Mouse (Mus musculus): ENCODE data around the gene Olfr890. TPM values are rescaled to one million over a fixed set of nuclear protein-coding genes. Genes with fewer than 3 reads are reported as not detected.
"Not testable (repeated sequence)": the region's sequence is repeated elsewhere in the genome, so short reads cannot be mapped to it uniquely, and the experiment has no call there.

The Olfr890 gene
- polyA plus RNA-seq (2015; fragmentation: Nextera tagmentation; extraction: Ambion mirVana) = not detected in 2 replicates

DNA sequence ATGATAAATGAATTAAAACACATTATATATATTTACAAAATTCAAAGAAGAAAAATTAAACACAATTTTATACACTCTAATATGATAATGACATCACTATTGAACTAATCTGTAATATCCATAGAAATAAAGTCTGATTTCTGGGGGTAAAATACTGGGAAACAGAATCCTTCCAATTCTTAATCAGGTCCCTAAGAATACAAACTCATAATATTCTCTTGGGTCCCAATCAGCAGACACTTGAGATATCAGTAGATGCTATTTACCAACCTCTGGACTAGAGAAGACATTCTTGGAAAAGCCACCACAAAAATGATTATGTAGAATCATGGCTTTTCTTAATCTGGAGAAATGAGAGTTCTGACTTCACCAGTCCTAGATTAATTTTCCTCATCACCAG lies at the start of gene Olfr890:
Olfr890 (plus strand) TSS at position 301 of the 400 bp plus-strand sequence.
- H3K27ac ChIP-seq = no peak within 1 kb of the TSS
- H3K4me1 ChIP-seq (replicated peaks) = no peaks in the 10 kb centered on the region
- no peak within 1 kb of the TSS for H3K4me2 ChIP-seq
- no peak within 1 kb of the TSS for H3K9ac ChIP-seq
- no peak for ATAC-seq (replicated peaks; ENCODE audit: insufficient number of reproducible peaks, insufficient read depth, low FRiP score, low read depth)
- H3K36me3 ChIP-seq = no peaks in the 10 kb centered on the region
- H3K27me3 ChIP-seq = no peaks in the 10 kb centered on the region
- no peak within 1 kb of the TSS for H3K4me3 ChIP-seq
- no peaks in the 10 kb centered on the region for H3K9me3 ChIP-seq (replicated peaks)

DNA sequence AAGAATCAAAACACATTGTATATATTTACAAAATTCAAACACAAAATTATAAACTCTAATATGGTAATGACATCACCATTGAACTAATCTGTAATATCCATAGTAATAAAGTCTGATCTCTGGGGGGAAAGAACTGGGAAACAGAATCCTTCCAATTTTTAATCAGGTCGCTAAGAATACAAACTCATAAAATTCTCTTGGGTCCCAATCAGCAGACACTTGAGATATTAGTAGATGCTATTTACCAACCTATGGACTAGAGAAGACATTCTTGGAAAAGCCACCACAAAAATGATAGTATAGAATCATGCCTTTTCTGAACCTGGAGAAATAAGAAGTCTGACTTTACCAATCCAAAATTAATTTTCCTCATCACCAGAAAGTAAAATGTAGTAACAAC lies 34.5 kb upstream of the Olfr890 start, which contains the start of gene Olfr888:
Olfr888 (plus strand) TSS at position 301 of the 400 bp plus-strand sequence.
- 53% methylated on average over 1 of the region's 1 CpGs for WGBS
- Histone ChIP-seq H3K27me3 (no peaks in the 10 kb centered on the region), H3K9ac (no peak within 1 kb of the TSS), H3K4me1 (replicated peaks) (no peaks in the 10 kb centered on the region), H3K36me3 (no peaks in the 10 kb centered on the region), H3K4me3 (no peak within 1 kb of the TSS), H3K4me2 (no peak within 1 kb of the TSS), H3K27ac (no peak within 1 kb of the TSS), H3K9me3 (replicated peaks) (no peaks in the 10 kb centered on the region)
- ATAC-seq (replicated peaks; ENCODE audit: insufficient number of reproducible peaks, insufficient read depth, low FRiP score, low read depth) = no peak

DNA sequence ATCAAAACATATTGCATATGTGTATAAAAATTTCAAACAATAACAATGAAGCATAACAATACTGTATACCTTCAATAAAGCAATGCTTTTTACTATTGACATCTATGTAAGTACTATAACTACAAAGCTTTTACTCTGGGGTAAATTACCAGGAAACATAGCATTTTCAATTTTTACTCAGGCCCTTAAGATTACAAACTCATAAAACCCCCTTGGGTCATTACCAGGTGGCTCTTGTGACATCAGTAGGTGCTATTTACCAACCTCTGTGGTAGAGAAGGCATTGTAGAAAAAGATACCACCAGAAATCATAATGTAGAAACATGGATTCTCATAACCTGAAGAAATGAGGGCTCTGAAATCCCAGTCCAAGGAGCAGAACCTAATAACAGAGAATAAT lies 27.4 kb upstream of the Olfr890 start, which contains the start of gene Olfr889:
Olfr889 (plus strand) TSS at position 301 of the 400 bp plus-strand sequence.
- no peak for ATAC-seq (replicated peaks; ENCODE audit: insufficient number of reproducible peaks, insufficient read depth, low FRiP score, low read depth)
- no peak within 1 kb of the TSS for H3K4me3 ChIP-seq
- no peaks in the 10 kb centered on the region for H3K36me3 ChIP-seq
- H3K9me3 ChIP-seq (replicated peaks) = no peaks in the 10 kb centered on the region
- H3K4me2 ChIP-seq = no peak within 1 kb of the TSS
- no peaks in the 10 kb centered on the region for H3K27me3 ChIP-seq
- H3K4me1 ChIP-seq (replicated peaks) = no peaks in the 10 kb centered on the region
- H3K9ac ChIP-seq = no peak within 1 kb of the TSS
- H3K27ac ChIP-seq = no peak within 1 kb of the TSS

DNA sequence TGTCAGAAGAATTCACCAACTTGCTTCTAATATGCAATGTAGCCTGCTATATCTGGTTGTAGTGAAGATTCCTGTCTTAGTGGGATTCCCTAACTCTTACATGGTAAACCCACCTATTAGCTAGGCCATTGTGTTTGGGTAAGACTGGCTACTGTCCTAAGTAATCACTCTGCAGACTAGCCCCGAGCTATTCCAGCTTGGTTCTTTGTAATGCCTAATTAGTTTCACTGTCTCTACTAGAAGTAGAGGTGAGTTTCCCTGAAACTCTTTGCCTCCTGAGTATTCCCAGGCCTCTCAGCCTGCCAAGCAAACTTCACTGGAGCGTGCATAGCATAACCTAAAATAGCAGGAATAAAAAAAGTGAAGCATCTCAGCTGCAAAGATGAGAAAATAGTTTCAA lies 26.0 kb downstream of the Olfr890 start:
- not testable (repeated sequence) for H3K36me3 ChIP-seq; H3K4me3 ChIP-seq; H3K4me1 ChIP-seq (replicated peaks); H3K9ac ChIP-seq; H3K4me2 ChIP-seq; H3K27ac ChIP-seq; ATAC-seq (replicated peaks; ENCODE audit: insufficient number of reproducible peaks, insufficient read depth, low FRiP score, low read depth); H3K9me3 ChIP-seq (replicated peaks); H3K27me3 ChIP-seq
- 40% methylated on average over 2 of the region's 2 CpGs for WGBS

DNA sequence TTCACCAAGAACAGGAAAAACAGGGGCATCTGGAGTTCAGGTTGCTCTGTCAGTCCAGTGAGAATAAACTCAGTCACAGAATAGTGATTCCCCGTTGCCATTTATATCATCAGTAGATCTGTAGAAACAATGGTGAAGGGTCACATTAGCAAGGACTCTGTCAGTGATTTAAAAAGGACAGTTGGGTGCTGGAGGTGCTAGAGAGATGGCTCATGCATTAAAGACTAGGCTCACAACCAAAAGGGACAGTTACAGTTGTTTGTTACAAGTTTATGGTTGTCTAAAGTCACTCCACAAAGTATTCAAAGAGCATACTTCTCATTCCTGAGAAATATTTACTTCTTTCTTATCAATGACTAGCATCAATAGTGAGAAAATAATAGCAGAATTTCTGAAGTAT lies 38.4 kb downstream of the Olfr890 start, which contains the start of gene Olfr891:
Olfr891 (minus strand) TSS at position 101 of the 400 bp plus-strand sequence.
- 67% methylated on average over 1 of the region's 1 CpGs for WGBS
- H3K9me3 ChIP-seq (replicated peaks) = no peaks in the 10 kb centered on the region; the same call in 1 of the 2 replicates
- no peak within 1 kb of the TSS for H3K4me2 ChIP-seq
- no peaks in the 10 kb centered on the region for H3K4me1 ChIP-seq (replicated peaks)
- H3K27me3 ChIP-seq = no peaks in the 10 kb centered on the region
- no peak within 1 kb of the TSS for H3K27ac ChIP-seq
- H3K4me3 ChIP-seq = no peak within 1 kb of the TSS
- no peaks in the 10 kb centered on the region for H3K36me3 ChIP-seq
- no peak for ATAC-seq (replicated peaks; ENCODE audit: insufficient number of reproducible peaks, insufficient read depth, low FRiP score, low read depth)
- no peak within 1 kb of the TSS for H3K9ac ChIP-seq

Other genes with a start within 250 kb of the Olfr890 start
- not detected in 2 replicates for gene Olfr145, start 245.8 kb upstream of the Olfr890 start, polyA plus RNA-seq (2015; fragmentation: Nextera tagmentation; extraction: Ambion mirVana)
- gene Olfr878, start 224.7 kb upstream of the Olfr890 start, polyA plus RNA-seq (2015; fragmentation: Nextera tagmentation; extraction: Ambion mirVana) = not detected in 2 replicates
- not detected in 2 replicates for gene Olfr881, start 150.7 kb upstream of the Olfr890 start, polyA plus RNA-seq (2015; fragmentation: Nextera tagmentation; extraction: Ambion mirVana)
- not detected in 2 replicates for gene Olfr883, start 116.7 kb upstream of the Olfr890 start, polyA plus RNA-seq (2015; fragmentation: Nextera tagmentation; extraction: Ambion mirVana)
- not detected in 2 replicates for gene Olfr884, start 96.0 kb upstream of the Olfr890 start, polyA plus RNA-seq (2015; fragmentation: Nextera tagmentation; extraction: Ambion mirVana)
- not detected in 2 replicates for gene Olfr885, start 81.2 kb upstream of the Olfr890 start, polyA plus RNA-seq (2015; fragmentation: Nextera tagmentation; extraction: Ambion mirVana)
- gene Olfr887, start 58.4 kb upstream of the Olfr890 start, polyA plus RNA-seq (2015; fragmentation: Nextera tagmentation; extraction: Ambion mirVana) = not detected in 2 replicates
- not detected in 2 replicates for gene Olfr888, start 34.4 kb upstream of the Olfr890 start, polyA plus RNA-seq (2015; fragmentation: Nextera tagmentation; extraction: Ambion mirVana)
- gene Olfr889, start 27.3 kb upstream of the Olfr890 start, polyA plus RNA-seq (2015; fragmentation: Nextera tagmentation; extraction: Ambion mirVana) = 0.03 TPM in 1 of 2 replicates, not detected in the other
- gene Olfr891, start 38.3 kb downstream of the Olfr890 start, polyA plus RNA-seq (2015; fragmentation: Nextera tagmentation; extraction: Ambion mirVana) = not detected in 2 replicates
- gene Olfr893, start 65.8 kb downstream of the Olfr890 start, polyA plus RNA-seq (2015; fragmentation: Nextera tagmentation; extraction: Ambion mirVana) = not detected in 2 replicates
- not detected in 2 replicates for gene Olfr894, start 75.5 kb downstream of the Olfr890 start, polyA plus RNA-seq (2015; fragmentation: Nextera tagmentation; extraction: Ambion mirVana)
- not detected in 2 replicates for gene Olfr143, start 110.3 kb downstream of the Olfr890 start, polyA plus RNA-seq (2015; fragmentation: Nextera tagmentation; extraction: Ambion mirVana)
- gene Olfr895, start 125.3 kb downstream of the Olfr890 start, polyA plus RNA-seq (2015; fragmentation: Nextera tagmentation; extraction: Ambion mirVana) = not detected in 2 replicates
- not detected in 2 replicates for gene Olfr896-ps1, start 148.6 kb downstream of the Olfr890 start, polyA plus RNA-seq (2015; fragmentation: Nextera tagmentation; extraction: Ambion mirVana)
- not detected in 2 replicates for gene Olfr25, start 186.5 kb downstream of the Olfr890 start, polyA plus RNA-seq (2015; fragmentation: Nextera tagmentation; extraction: Ambion mirVana)
- not detected in 2 replicates for gene Olfr898, start 205.9 kb downstream of the Olfr890 start, polyA plus RNA-seq (2015; fragmentation: Nextera tagmentation; extraction: Ambion mirVana)
- not detected in 2 replicates for gene Olfr250, start 224.4 kb downstream of the Olfr890 start, polyA plus RNA-seq (2015; fragmentation: Nextera tagmentation; extraction: Ambion mirVana)
- not detected in 2 replicates for gene Olfr251, start 234.6 kb downstream of the Olfr890 start, polyA plus RNA-seq (2015; fragmentation: Nextera tagmentation; extraction: Ambion mirVana)

Measured in heart, embryonic 15.5 days (tissue).